Mouse (Mus musculus) heart, embryonic 13.5 days (tissue): ENCODE results near the gene Cldn24. TPM values are rescaled to one million over a fixed set of nuclear protein-coding genes. Genes with fewer than 3 reads are reported as not detected.

Experiments used
- ATAC-seq: fragments of 200-750 bp; cut with Nextera tagmentation; 2 replicates; pipeline ENCODE4 v1.8.0; 2017; ENCODE audit warnings: moderate TSS enrichment; ENCODE audit not compliant: insufficient number of reproducible peaks, low FRiP score, low TSS enrichment; ENCODE audit errors: extremely low read depth
- H3K27ac ChIP-seq: fragments of 300-500 bp; sonication (generic); replicated peaks from 2 replicates; pipeline ENCODE4 v1.5.1; 2015; ENCODE audit warnings: moderate library complexity, mild to moderate bottlenecking, inconsistent platforms
- H3K27me3 ChIP-seq: fragments of 300-500 bp; sonication (generic); replicated peaks from 2 replicates; pipeline ENCODE4 v1.6.1; 2015; ENCODE audit warnings: mild to moderate bottlenecking, inconsistent platforms
- H3K36me3 ChIP-seq: fragments of 300-500 bp; sonication (generic); 2 replicates; pipeline ENCODE4 v1.6.1; 2015; ENCODE audit warnings: mild to moderate bottlenecking, inconsistent platforms
- H3K4me1 ChIP-seq: fragments of 300-500 bp; sonication (generic); 2 replicates; pipeline ENCODE4 v1.6.1; 2015; ENCODE audit warnings: inconsistent platforms
- H3K4me2 ChIP-seq: fragments of 300-500 bp; sonication (generic); 2 replicates; pipeline ENCODE4 v1.6.1; 2015; ENCODE audit warnings: inconsistent platforms, mild to moderate bottlenecking, moderate library complexity
- H3K4me3 ChIP-seq: fragments of 300-500 bp; sonication (generic); 2 replicates; pipeline ENCODE4 v1.5.1; 2015; ENCODE audit warnings: moderate library complexity, mild to moderate bottlenecking, inconsistent platforms
- H3K9ac ChIP-seq: fragments of 300-500 bp; sonication (generic); 2 replicates; pipeline ENCODE4 v1.6.1; 2015; ENCODE audit warnings: inconsistent platforms, mild to moderate bottlenecking, moderate library complexity
- H3K9me3 ChIP-seq: fragments of 300-500 bp; sonication (generic); 2 replicates; pipeline ENCODE4 v1.6.1; 2016; ENCODE audit warnings: inconsistent platforms
- WGBS: fragments of 180-500 bp; shearing (Covaris S2); methylation state at CpG from one replicate; pipeline ENCODE4 v1.1.7; 2015; ENCODE audit warnings: mixed read lengths; 5-methylcytosine and 5-hydroxymethylcytosine counted together
- polyA plus RNA-seq: library from polyadenylated mRNA; unstranded; fragments of >200 nt; fragmentation: Nextera tagmentation; extraction: Ambion mirVana; gene quantifications from 2 replicates; pipeline ENCODE4 v1.2.1, GENCODE M21; 2015

The Cldn24 gene
- polyA plus RNA-seq, 1 experiment from 2014 or later, result not detected

- no peaks in the 10 kb centered on the region for H3K4me1 ChIP-seq
- no peak overlapping the region for H3K9ac ChIP-seq
- peaks cover 94% of the 10 kb centered on the region for H3K36me3 ChIP-seq
- H3K27me3 ChIP-seq, result no peaks in the 10 kb centered on the region
- H3K27ac ChIP-seq, result no peak overlapping the region
- no peaks in the 10 kb centered on the region for H3K9me3 ChIP-seq
- no peak overlapping the region for H3K4me3 ChIP-seq
- 88% methylated on average over 12 of the region's 12 CpGs for WGBS
- no peak for ATAC-seq
- H3K4me2 ChIP-seq, result no peak overlapping the region
Observed at GRCm38 (mm10) chr8:47859259-47859658, 37.3 kb downstream of the Cldn24 start.

- WGBS, result 84% methylated on average over 8 of the region's 8 CpGs
- no peak overlapping the region for H3K4me3 ChIP-seq
- H3K27me3 ChIP-seq, result no peaks in the 10 kb centered on the region
- H3K27ac ChIP-seq, result no peak overlapping the region
- peaks cover 90% of the 10 kb centered on the region for H3K36me3 ChIP-seq
- no peak overlapping the region for H3K4me2 ChIP-seq
- no peak overlapping the region for H3K9ac ChIP-seq
- H3K9me3 ChIP-seq, result no peaks in the 10 kb centered on the region
- no peaks in the 10 kb centered on the region for H3K4me1 ChIP-seq
- ATAC-seq, result no peak
Observed at GRCm38 (mm10) chr8:47866568-47866967, 44.6 kb downstream of the Cldn24 start.

GRCm38 (mm10) chr8:47867067-47867466, 45.1 kb downstream of the Cldn24 start:
- no peaks in the 10 kb centered on the region for H3K27me3 ChIP-seq
- peaks cover 88% of the 10 kb centered on the region for H3K36me3 ChIP-seq
- H3K27ac ChIP-seq, result no peak overlapping the region
- ATAC-seq, result no peak
- H3K9me3 ChIP-seq, result no peaks in the 10 kb centered on the region
- 29% methylated on average over 8 of the region's 8 CpGs for WGBS
- H3K9ac ChIP-seq, result no peak overlapping the region
- H3K4me2 ChIP-seq, result no peak overlapping the region
- no peaks in the 10 kb centered on the region for H3K4me1 ChIP-seq
- no peak overlapping the region for H3K4me3 ChIP-seq

Other genes with a start within 250 kb of the Cldn24 start
- gene Ing2, start 146.6 kb upstream of the Cldn24 start, polyA plus RNA-seq, result 7.2 and 7.4 TPM in 2 replicates
- 15.9 and 16.9 TPM in 2 replicates for gene Cdkn2aip, start 108.2 kb upstream of the Cldn24 start, polyA plus RNA-seq
- gene Cldn22, start 2.3 kb downstream of the Cldn24 start, polyA plus RNA-seq, result not detected in 2 replicates
- gene Wwc2, start 168.8 kb downstream of the Cldn24 start, polyA plus RNA-seq, result 10.6 and 11.1 TPM in 2 replicates